Mouse (Mus musculus) lung, adult 2 months (tissue): ENCODE data around the gene Wdr62.

Experiments
- CTCF ChIP-seq: fragments of 200-500 bp; IDR thresholded peaks from 2 replicates; pipeline ENCODE4 v1.5.1; 2011; ENCODE audit warnings: mild to moderate bottlenecking, low read length, control low read depth; ENCODE audit not compliant: insufficient read depth
- POLR2A ChIP-seq: fragments of 200-500 bp; IDR thresholded peaks from 2 replicates; pipeline ENCODE4 v1.6.1; 2011; ENCODE audit warnings: low read depth, mild to moderate bottlenecking, control low read depth, low read length, borderline replicate concordance; ENCODE audit errors: extremely low read depth

DNA sequence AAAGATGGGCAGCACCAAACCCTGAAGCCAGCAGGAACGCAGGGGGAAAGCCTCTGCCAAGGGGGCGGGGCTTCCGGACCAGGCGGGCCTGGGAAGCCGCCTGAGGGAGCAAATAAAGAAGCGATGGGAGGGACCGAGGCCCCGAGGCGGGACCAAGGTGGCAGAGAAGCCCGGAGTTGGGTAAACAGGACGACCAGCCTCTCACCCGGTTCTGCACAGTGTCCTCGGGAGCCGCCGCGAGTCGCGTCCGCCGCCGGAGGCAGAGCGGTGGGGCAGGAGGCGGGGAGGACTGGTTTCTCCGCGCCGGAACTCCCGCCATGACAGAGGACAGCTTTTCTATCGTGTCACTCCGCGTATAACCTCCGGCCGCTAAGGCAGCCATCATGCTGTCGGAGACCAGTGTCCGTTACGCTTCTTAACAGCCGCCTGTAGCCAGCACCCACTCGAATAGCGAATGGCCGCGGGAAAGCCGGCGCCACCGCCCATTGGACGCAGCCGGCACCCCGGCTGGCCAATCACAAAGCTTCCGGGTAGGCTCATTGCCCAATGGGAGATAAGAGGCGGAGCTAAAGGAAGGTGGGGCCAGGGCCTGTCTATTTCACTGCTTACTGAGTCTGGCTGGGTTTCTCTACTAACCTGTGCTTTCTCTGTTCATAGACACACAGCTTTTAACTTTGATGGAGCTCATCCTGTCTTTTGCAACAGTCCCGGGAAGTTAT lies at the start of gene Wdr62, which contains the start of gene Thap8:
- TF ChIP-seq CTCF (no peak), POLR2A (0 out of 2 replicates have a peak, but pooled peaks have one; percentile 1)
